12 mouse cellular contexts compared by ENCODE assay signal in genomic region chr12:84625116-84625515, GRCm38 (mm10). TPM values are rescaled to one million over a fixed set of nuclear protein-coding genes. Genes with fewer than 3 reads are reported as not detected.
DNase-seq lines count a peak whose midpoint lies in the region; ATAC-seq and TF ChIP-seq lines count a peak whose summit lies in the region.
"Had no signal": no experiment of that assay in that cellular context is flagged by ENCODE, and none has a peak within 500 bp of the region (broad histone marks: within the 10 kb centered on the region; RNA-seq: fewer than 3 reads in every experiment).

No protein-coding gene starts in this region.

- H3K36me3 ChIP-seq in E14TG2a.4 (ENCODE audit: insufficient read depth, low read length) = no peaks in the 10 kb centered on the region
- H3K36me3 ChIP-seq in forebrain, embryonic 11.5 days (ENCODE audit: control insufficient read depth, insufficient read depth, low read length) = no peaks in the 10 kb centered on the region
- no peaks in the 10 kb centered on the region for H3K36me3 ChIP-seq in limb, embryonic 14.5 days (ENCODE audit: control insufficient read depth, insufficient read depth, low read length)

- no peaks in the 10 kb centered on the region for H3K9me3 ChIP-seq in E14TG2a.4 (ENCODE audit: low read length)
- H3K9me3 ChIP-seq in forebrain, embryonic 11.5 days (ENCODE audit: control insufficient read depth, low read length) = no peaks in the 10 kb centered on the region
- H3K9me3 ChIP-seq in limb, embryonic 14.5 days (ENCODE audit: control insufficient read depth, low read length) = no peaks in the 10 kb centered on the region

- peak; percentile 42; the same call in 1 of the 2 replicates for ATAC-seq in forebrain, embryonic 11.5 days (replicated peaks; ENCODE audit: low FRiP score)
- ATAC-seq in limb, embryonic 14.5 days (ENCODE audit: low FRiP score, low read depth) = no peak

- peaks cover 41% of the 10 kb centered on the region for H3K4me1 ChIP-seq in E14TG2a.4 (replicated peaks; ENCODE audit: low read depth, low read length)
- H3K4me1 ChIP-seq in forebrain, embryonic 11.5 days (replicated peaks; ENCODE audit: control insufficient read depth, insufficient read depth, low read length) = no peaks in the 10 kb centered on the region
- no peaks in the 10 kb centered on the region for H3K4me1 ChIP-seq in limb, embryonic 14.5 days (ENCODE audit: control insufficient read depth, insufficient read depth, low read length)

- no peak overlapping the region for H3K27ac ChIP-seq in forebrain, embryonic 11.5 days (ENCODE audit: low read depth, low read length)
- H3K27ac ChIP-seq in limb, embryonic 14.5 days (replicated peaks; ENCODE audit: low read depth, low read length) = no peak overlapping the region

- TF ChIP-seq CTCF in E14TG2a.4 (conservative IDR thresholded peaks at IDR 0.05; ENCODE audit: low read length) = no peak

- H3K9ac ChIP-seq in forebrain, embryonic 11.5 days (ENCODE audit: low read length) = peak overlapping the region; percentile 2; the same call in 1 of the 2 replicates
- 0 out of 2 replicates have a peak overlapping the region, but pooled peaks have one; percentile 34 for H3K9ac ChIP-seq in limb, embryonic 14.5 days (ENCODE audit: low read depth, low read length, severe bottlenecking)

- H3K4me2 ChIP-seq in forebrain, embryonic 11.5 days (ENCODE audit: low read depth, low read length, severe bottlenecking) = peak overlapping the region; percentile 26; the same call in 1 of the 2 replicates
- H3K4me2 ChIP-seq in limb, embryonic 14.5 days (replicated peaks; ENCODE audit: low read depth, low read length, severe bottlenecking) = no peak overlapping the region

- peak overlapping the region; percentile 58 for H3K4me3 ChIP-seq in E14TG2a.4 (replicated peaks; ENCODE audit: low read length)
- H3K4me3 ChIP-seq in forebrain, embryonic 11.5 days (ENCODE audit: low read depth, low read length) = 0 out of 2 replicates have a peak overlapping the region, but pooled peaks have one; percentile 3
- H3K4me3 ChIP-seq in limb, embryonic 14.5 days (replicated peaks; ENCODE audit: low read length) = no peak overlapping the region
- H3K4me3 ChIP-seq: myocyte had no signal

- H3K27me3 ChIP-seq in E14TG2a.4 (ENCODE audit: insufficient read depth, low read length) = peaks cover 25% of the 10 kb centered on the region; the same call in 1 of the 2 replicates
- H3K27me3 ChIP-seq in forebrain, embryonic 11.5 days (ENCODE audit: control insufficient read depth, insufficient read depth, low read length) = no peaks in the 10 kb centered on the region
- peaks cover 19% of the 10 kb centered on the region for H3K27me3 ChIP-seq in limb, embryonic 14.5 days (ENCODE audit: control insufficient read depth, insufficient read depth, low read length)

- WGBS in forebrain, embryonic 11.5 days = 1% methylated on average over 9 of the region's 9 CpGs
- 2% methylated on average over 9 of the region's 9 CpGs for WGBS in limb, embryonic 14.5 days

- peak; percentile 15 to 29 for DNase-seq in frontal cortex, postnatal 36 days (ENCODE audit: low spot score in 2 of 2)
- no peak for DNase-seq in frontal cortex, postnatal 14 days (ENCODE audit: low spot score in 2 of 2)
- no peak for DNase-seq in forebrain, embryonic 11.5 days (ENCODE audit: low spot score)
- DNase-seq in limb, embryonic 14.5 days (ENCODE audit: low spot score) = no peak
- DNase-seq in thymus, postnatal 36 days = no peak
- no peak for DNase-seq in gastrocnemius, postnatal 25 days
- DNase-seq in cerebellum, postnatal 25 days = no peak

- no peak for TF ChIP-seq POLR2A in limb, embryonic 14.5 days (IDR thresholded peaks at IDR 0.05; ENCODE audit: borderline replicate concordance, extremely low read depth, insufficient read depth, insufficient read length)

RNA-seq across cellular contexts. Expression of gene Abcd4, which starts 7.9 kb away (rescaled TPM):
- 12.1 and 14.2 TPM in 2 replicates for polyA plus RNA-seq in forebrain, embryonic 11.5 days (2014; fragmentation: Nextera tagmentation; extraction: Ambion mirVana)
- 32.3 and 37.9 TPM in 2 replicates for polyA plus RNA-seq in limb, embryonic 14.5 days (2012; rRNA removed)
- 11.5 and 12.5 TPM in 2 replicates for polyA plus RNA-seq in limb, embryonic 14.5 days (2014; fragmentation: Nextera tagmentation; extraction: Ambion mirVana)
- total RNA-seq in gastrocnemius, postnatal 25 days (2021) = 1 to 10 TPM; 4.2 to 5.9 TPM

RNA-seq across cellular contexts. Expression of gene Vrtn, which starts 15.7 kb away (rescaled TPM):
- polyA plus RNA-seq in forebrain, embryonic 11.5 days (2014; fragmentation: Nextera tagmentation; extraction: Ambion mirVana) = not detected in 2 replicates
- 0.04 and 0.06 TPM in 2 replicates for polyA plus RNA-seq in limb, embryonic 14.5 days (2012; rRNA removed)
- not detected in 2 replicates for polyA plus RNA-seq in limb, embryonic 14.5 days (2014; fragmentation: Nextera tagmentation; extraction: Ambion mirVana)
- not detected for total RNA-seq in gastrocnemius, postnatal 25 days (2021)
- total RNA-seq: layer of hippocampus, adult 18-20 months had no signal
- polyA plus RNA-seq: gonadal fat pad, adult 2 months; liver, embryonic 16.5 days; myocyte had no signal

RNA-seq across cellular contexts. Expression of gene Vsx2, which starts 55.6 kb away (rescaled TPM):
- not detected in 2 replicates for polyA plus RNA-seq in forebrain, embryonic 11.5 days (2014; fragmentation: Nextera tagmentation; extraction: Ambion mirVana)
- 0.47 and 0.65 TPM in 2 replicates for polyA plus RNA-seq in limb, embryonic 14.5 days (2012; rRNA removed)
- 0.22 and 0.29 TPM in 2 replicates for polyA plus RNA-seq in limb, embryonic 14.5 days (2014; fragmentation: Nextera tagmentation; extraction: Ambion mirVana)
- not detected for total RNA-seq in gastrocnemius, postnatal 25 days (2021)
- polyA plus RNA-seq: gonadal fat pad, adult 2 months; liver, embryonic 16.5 days; myocyte had no signal

Comparison
In these comparisons a context has a peak if more than half of its experiments do, and no peak if none do; other contexts are left out.
1. DNase-seq: peak in frontal cortex, postnatal 36 days (2 of 2); none in frontal cortex, postnatal 14 days (0 of 2), forebrain, embryonic 11.5 days (single experiment), limb, embryonic 14.5 days (single experiment), thymus, postnatal 36 days (0 of 2), gastrocnemius, postnatal 25 days (single experiment) and cerebellum, postnatal 25 days (0 of 2).